Mouse (Mus musculus) MEL (cell line): ENCODE measurements at regions not wholly inside any gene's neighbourhood (a gene's known extent, or its start where the extent isn't known, plus 50 kb on each side); places are given as distances from the start of the nearest gene placed in this dataset.

Experiments
- DNase-seq: peaks from one replicate; pipeline ENCODE4 v3.0.0; 2011; ENCODE audit warnings: low read depth, low spot score
- H3K27ac ChIP-seq: 2 replicates; pipeline ENCODE4 v1.5.1; 2012; ENCODE audit warnings: low read depth, mild to moderate bottlenecking, control low read depth, low read length, moderate library complexity; ENCODE audit not compliant: control insufficient read depth
- H3K27me3 ChIP-seq, 2 experiments: fragments of 150-350 bp in 1 of 2; sonication (generic) in 1 of 2; 2 replicates each; pipeline ENCODE4 v1.6.1; 2012; ENCODE audit warnings: low read length in 2 of 2, mild to moderate bottlenecking in 2 of 2, improper control_type of control experiment in 1 of 2, moderate library complexity in 1 of 2; ENCODE audit not compliant: insufficient read depth in 2 of 2, control insufficient read depth in 1 of 2
- H3K36me3 ChIP-seq, 2 experiments: 2 replicates each; pipeline ENCODE4 v1.6.1; 2012 to 2014; ENCODE audit warnings: low read length in 2 of 2, improper control_type of control experiment in 1 of 2, inconsistent platforms in 1 of 2, mild to moderate bottlenecking in 1 of 2; ENCODE audit not compliant: insufficient read depth in 2 of 2, control insufficient read depth in 1 of 2
- H3K4me1 ChIP-seq, 2 experiments: fragments of 150-350 bp in 1 of 2; sonication (generic) in 1 of 2; 2 replicates each; pipeline ENCODE4 v1.6.1; 2012; ENCODE audit warnings: low read length in 2 of 2, improper control_type of control experiment in 1 of 2, mild to moderate bottlenecking in 1 of 2; ENCODE audit not compliant: insufficient read depth in 2 of 2, control insufficient read depth in 1 of 2
- H3K4me3 ChIP-seq, 2 experiments: fragments of 150-350 bp in 1 of 2; sonication (generic) in 1 of 2; 2 replicates each; pipeline ENCODE4 v1.5.1; 2012; ENCODE audit warnings: low read depth in 2 of 2, low read length in 2 of 2, mild to moderate bottlenecking in 2 of 2, moderate library complexity in 2 of 2, control low read depth in 1 of 2, improper control_type of control experiment in 1 of 2; ENCODE audit not compliant: control insufficient read depth in 1 of 2, insufficient read depth in 1 of 2
- H3K79me2 ChIP-seq: 2 replicates; pipeline ENCODE4 v1.6.1; 2012; ENCODE audit warnings: mild to moderate bottlenecking, low read length, moderate library complexity; ENCODE audit not compliant: control insufficient read depth, poor library complexity, insufficient read depth
- H3K9ac ChIP-seq: 2 replicates; pipeline ENCODE4 v1.6.1; 2012; ENCODE audit warnings: low read depth, mild to moderate bottlenecking, control low read depth, low read length, moderate library complexity; ENCODE audit not compliant: control insufficient read depth, poor library complexity, severe bottlenecking
- H3K9me3 ChIP-seq: fragments of 150-350 bp; sonication (generic); replicated peaks from 2 replicates; pipeline ENCODE4 v1.6.1; 2012; ENCODE audit warnings: mild to moderate bottlenecking, low read length, improper control_type of control experiment, moderate library complexity; ENCODE audit not compliant: insufficient read depth
- CHD1 ChIP-seq: IDR thresholded peaks from 2 replicates; pipeline ENCODE4 v1.6.1; 2012; ENCODE audit warnings: low read depth, mild to moderate bottlenecking, inconsistent platforms, low read length, improper control_type of control experiment
- GATA1 ChIP-seq: IDR thresholded peaks from 2 replicates; pipeline ENCODE4 v1.6.1; 2011; ENCODE audit warnings: low read depth, low read length, improper control_type of control experiment
- HCFC1 ChIP-seq: IDR thresholded peaks from 2 replicates; pipeline ENCODE4 v1.6.1; 2012; ENCODE audit warnings: low read depth, mild to moderate bottlenecking, inconsistent platforms, low read length, improper control_type of control experiment, moderate library complexity
- JUND ChIP-seq: IDR thresholded peaks from 2 replicates; pipeline ENCODE4 v1.6.1; 2011; ENCODE audit warnings: low read depth, mild to moderate bottlenecking, improper control_type of control experiment, low read length
- KAT2A ChIP-seq: conservative IDR thresholded peaks from 2 replicates; pipeline ENCODE4 v1.6.1; 2012; ENCODE audit warnings: low read depth, low read length, improper control_type of control experiment, inconsistent platforms
- MEF2A ChIP-seq: IDR thresholded peaks from 2 replicates; pipeline ENCODE4 v1.6.1; 2014; ENCODE audit warnings: low read depth, mild to moderate bottlenecking, inconsistent platforms, low read length, improper control_type of control experiment; ENCODE audit not compliant: poor library complexity, insufficient replicate concordance, severe bottlenecking; ENCODE audit errors: extremely low read depth
- MXI1 ChIP-seq: IDR thresholded peaks from 2 replicates; pipeline ENCODE4 v1.6.1; 2011; ENCODE audit warnings: mild to moderate bottlenecking, low read depth, low read length, improper control_type of control experiment
- POLR2AphosphoS5 ChIP-seq: IDR thresholded peaks from 2 replicates; pipeline ENCODE4 v1.6.1; 2012; ENCODE audit warnings: low read depth, borderline replicate concordance, mild to moderate bottlenecking, inconsistent platforms, low read length, moderate library complexity, mixed read lengths
- RAD21 ChIP-seq: IDR thresholded peaks from 2 replicates; pipeline ENCODE4 v1.6.1; 2011; ENCODE audit warnings: mild to moderate bottlenecking, low read depth, low read length, improper control_type of control experiment
- TCF12 ChIP-seq: IDR thresholded peaks from 2 replicates; pipeline ENCODE4 v1.6.1; 2014; ENCODE audit warnings: low read depth, mild to moderate bottlenecking, inconsistent platforms, low read length, improper control_type of control experiment, moderate library complexity
- UBTF ChIP-seq: IDR thresholded peaks from 2 replicates; pipeline ENCODE4 v1.6.1; 2012; ENCODE audit warnings: low read depth, mild to moderate bottlenecking, inconsistent platforms, low read length, improper control_type of control experiment, moderate library complexity, borderline replicate concordance; ENCODE audit not compliant: insufficient read depth
- USF1 ChIP-seq: IDR thresholded peaks from 2 replicates; pipeline ENCODE4 v1.6.1; 2014; ENCODE audit warnings: low read depth, mild to moderate bottlenecking, inconsistent platforms, low read length, improper control_type of control experiment, moderate library complexity
- ZKSCAN1 ChIP-seq: IDR thresholded peaks from 2 replicates; pipeline ENCODE4 v1.6.1; 2012; ENCODE audit warnings: low read depth, mild to moderate bottlenecking, inconsistent platforms, low read length, improper control_type of control experiment, moderate library complexity

- Histone ChIP-seq H3K27ac (no peak overlapping the region), H3K79me2 (no peaks in the 10 kb centered on the region), H3K4me3 (no peak overlapping the region), H3K9ac (no peak overlapping the region), H3K27me3 (no peaks in the 10 kb centered on the region), H3K4me1 (no peaks in the 10 kb centered on the region), H3K9me3 (no peaks in the 10 kb centered on the region), H3K36me3 (no peaks in the 10 kb centered on the region)
- no peak for TF ChIP-seq MXI1
- no peak for TF ChIP-seq GATA1
- TF ChIP-seq RAD21: no peak
- no peak for TF ChIP-seq KAT2A
- TF ChIP-seq HCFC1: no peak
- no peak for TF ChIP-seq JUND
- no peak for TF ChIP-seq POLR2AphosphoS5
- DNase-seq: no peak
Measured at GRCm38 (mm10) chr3:18378014-18379005, 430.1 kb downstream of the Cypt12 start.

DNA sequence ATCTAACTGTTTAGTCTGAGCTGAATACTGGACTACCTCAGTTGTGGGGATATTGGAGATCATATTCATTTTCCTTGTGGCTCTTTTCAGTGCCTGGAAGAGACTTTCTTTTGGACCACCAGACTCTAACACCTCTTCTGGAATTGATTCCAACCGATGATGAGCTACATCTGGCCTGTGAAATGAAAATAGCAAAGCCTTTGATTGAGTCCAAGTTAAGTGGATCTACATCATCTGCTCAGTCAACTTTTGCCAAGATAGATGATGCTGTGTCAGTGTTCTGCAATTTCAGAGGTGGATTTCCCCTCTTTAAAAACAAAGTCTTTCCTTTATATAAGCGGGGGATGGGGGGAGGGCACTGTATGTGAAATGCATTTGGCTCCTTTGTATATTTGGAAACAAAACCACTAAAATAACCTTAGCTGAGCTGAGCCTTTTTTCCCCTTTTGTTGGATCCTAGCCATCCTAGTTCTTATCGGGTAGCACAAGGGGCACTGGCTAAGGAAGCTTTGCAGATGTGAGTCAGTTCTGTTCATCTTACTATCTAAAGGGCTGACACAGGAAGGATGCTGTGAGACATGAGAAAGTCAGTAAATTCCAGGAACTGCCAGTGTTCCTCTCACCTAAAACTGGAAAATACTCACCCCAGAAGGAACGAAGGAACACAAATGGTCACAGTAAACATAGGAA lies 473.8 kb downstream of the Cypt12 start:
- DNase-seq: no peak
- Histone ChIP-seq H3K4me1 (no peaks in the 10 kb centered on the region), H3K79me2 (no peaks in the 10 kb centered on the region), H3K27me3 (no peaks in the 10 kb centered on the region), H3K9ac (no peak overlapping the region), H3K27ac (no peak overlapping the region), H3K9me3 (no peaks in the 10 kb centered on the region), H3K36me3 (no peaks in the 10 kb centered on the region), H3K4me3 (no peak overlapping the region)
- no peak for TF ChIP-seq TCF12
- no peak for TF ChIP-seq CHD1
- no peak for TF ChIP-seq MEF2A
- no peak for TF ChIP-seq UBTF
- no peak for TF ChIP-seq ZKSCAN1
- no peak for TF ChIP-seq USF1
